Mouse (Mus musculus) cerebellum, postnatal 10 days (tissue): ENCODE results near the gene Pak4.

Experiments used
- DNase-seq, 2 experiments: peaks; one replicate each; pipeline ENCODE4 v3.0.0; 2021; ENCODE audit warnings: mixed read lengths in 2 of 2

Gene Pak4

GRCm38 (mm10) chr7:28586663-28587411 is 11.1 kb downstream of the Pak4 start:
- peak; percentile 43 to 55 for DNase-seq

- no peak for DNase-seq
These were observed 13.0 kb downstream of the Pak4 start for GRCm38 (mm10) chr7:28585001-28585400.

GRCm38 (mm10) chr7:28584468-28584867 is 13.5 kb downstream of the Pak4 start:
- DNase-seq, result no peak

GRCm38 (mm10) chr7:28583570-28584344 is 14.2 kb downstream of the Pak4 start:
- DNase-seq, result peak in 1 of 2 experiments; percentile 53

- no peak for DNase-seq
These were observed 15.1 kb downstream of the Pak4 start for GRCm38 (mm10) chr7:28582841-28583240.

GRCm38 (mm10) chr7:28581721-28582120 is 16.3 kb downstream of the Pak4 start:
- no peak for DNase-seq

GRCm38 (mm10) chr7:28579826-28580225 is 18.2 kb downstream of the Pak4 start:
- no peak for DNase-seq

GRCm38 (mm10) chr7:28578543-28579053 is 19.4 kb downstream of the Pak4 start:
- no peak for DNase-seq

GRCm38 (mm10) chr7:28577826-28578542 is 20.0 kb downstream of the Pak4 start:
- DNase-seq, result no peak

- peak; percentile 80 to 87 for DNase-seq
These were observed 21.6 kb downstream of the Pak4 start for GRCm38 (mm10) chr7:28576271-28576914.

GRCm38 (mm10) chr7:28575597-28575996 is 22.4 kb downstream of the Pak4 start:
- no peak for DNase-seq

- no peak for DNase-seq
These were observed 24.7 kb downstream of the Pak4 start for GRCm38 (mm10) chr7:28573236-28573635.

- no peak for DNase-seq
These were observed 25.3 kb downstream of the Pak4 start for GRCm38 (mm10) chr7:28572689-28573088.

- DNase-seq, result peak; percentile 55 to 71
These were observed 26.9 kb downstream of the Pak4 start for GRCm38 (mm10) chr7:28570982-28571682.

- peak; percentile 81 to 85 for DNase-seq
These were observed 27.5 kb downstream of the Pak4 start for GRCm38 (mm10) chr7:28570291-28570981.

GRCm38 (mm10) chr7:28568253-28568652 is 29.7 kb downstream of the Pak4 start:
- DNase-seq, result peak; percentile 78 to 86

- no peak for DNase-seq
These were observed 30.4 kb downstream of the Pak4 start for GRCm38 (mm10) chr7:28567539-28567938.

GRCm38 (mm10) chr7:28565407-28565806 is 32.6 kb downstream of the Pak4 start:
- no peak for DNase-seq

GRCm38 (mm10) chr7:28562951-28563350 is 35.0 kb downstream of the Pak4 start:
- peak; percentile 64 to 67 for DNase-seq

- peak; percentile 73 for DNase-seq
These were observed 35.6 kb downstream of the Pak4 start for GRCm38 (mm10) chr7:28562371-28562770.

GRCm38 (mm10) chr7:28561967-28562366 is 36.0 kb downstream of the Pak4 start:
- DNase-seq, result peak; percentile 70
